Mouse (Mus musculus) E14TG2a.4 (cell line): ENCODE measurements around the gene Tspear.

Experiments used
- H3K27me3 ChIP-seq: 2 replicates; pipeline ENCODE4 v1.6.1; 2014; ENCODE audit warnings: low read length, control low read depth; ENCODE audit not compliant: insufficient read depth
- H3K36me3 ChIP-seq: 2 replicates; pipeline ENCODE4 v1.6.1; 2014; ENCODE audit warnings: low read length, control low read depth; ENCODE audit not compliant: insufficient read depth
- H3K4me1 ChIP-seq: replicated peaks from 2 replicates; pipeline ENCODE4 v1.6.1; 2014; ENCODE audit warnings: low read depth, low read length, control low read depth
- H3K4me3 ChIP-seq: replicated peaks from 2 replicates; pipeline ENCODE4 v1.5.1; 2014; ENCODE audit warnings: mild to moderate bottlenecking, low read length
- H3K9me3 ChIP-seq: 2 replicates; pipeline ENCODE4 v1.6.1; 2014; ENCODE audit warnings: low read length, control low read depth
- CTCF ChIP-seq: conservative IDR thresholded peaks from 2 replicates; pipeline ENCODE4 v1.5.1; 2014; ENCODE audit warnings: low read length
- NANOG ChIP-seq: IDR thresholded peaks from 2 replicates; pipeline ENCODE4 v1.6.1; 2014; ENCODE audit warnings: borderline replicate concordance, low read length, mixed read lengths
- POU5F1 ChIP-seq: IDR thresholded peaks from 2 replicates; pipeline ENCODE4 v1.6.1; 2014; ENCODE audit warnings: low read length, borderline replicate concordance

Tspear gene

DNA sequence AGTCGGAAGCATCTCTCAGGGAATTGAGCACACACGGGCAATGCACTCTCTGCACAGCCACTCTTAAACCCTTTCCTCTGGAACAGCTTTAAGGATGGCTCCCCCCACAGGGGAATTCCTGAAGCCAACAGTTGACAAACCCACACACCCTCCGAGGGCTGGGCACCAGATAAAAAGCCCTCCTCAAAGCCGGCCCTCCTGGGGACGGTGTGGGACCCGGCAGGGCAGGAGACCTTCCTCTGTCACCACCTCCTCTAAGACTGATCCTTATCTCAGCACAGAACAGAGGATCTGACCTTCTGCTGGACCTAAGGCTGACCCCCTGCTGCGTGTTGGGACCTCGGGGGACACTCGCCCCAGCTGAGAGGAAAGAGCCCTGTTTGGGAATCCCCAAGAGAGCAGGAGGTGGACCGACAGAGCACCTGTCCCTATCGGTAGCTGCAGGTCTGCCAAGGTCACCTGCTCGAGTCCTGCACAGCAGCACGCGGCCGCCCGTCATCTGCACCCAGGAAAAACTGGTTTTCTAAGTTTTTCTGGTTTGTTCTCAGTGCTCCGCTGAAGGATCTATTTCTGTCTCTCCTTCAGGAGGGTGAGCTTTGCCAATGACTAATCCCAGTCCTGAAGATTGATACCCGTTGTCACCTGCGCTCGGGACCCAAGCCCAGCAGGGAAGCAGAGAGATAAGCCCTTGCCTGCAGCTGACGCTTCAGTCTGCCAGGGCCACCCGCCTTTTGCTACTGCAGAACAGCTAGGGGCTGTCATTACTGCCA is at the start of gene Tspear:
Tspear (plus strand) TSS at position 675 of the 770 bp plus-strand sequence.
- peaks cover 47% of the 10 kb centered on the region for H3K4me1 ChIP-seq
- peaks cover 41% of the 10 kb centered on the region for H3K27me3 ChIP-seq
- no peaks in the 10 kb centered on the region for H3K9me3 ChIP-seq
- peak within 1 kb of the TSS; percentile 4; the same call in 1 of the 2 replicates for H3K4me3 ChIP-seq
- TF ChIP-seq NANOG (no peak), CTCF (no peak), POU5F1 (no peak)
- H3K36me3 ChIP-seq, result no peaks in the 10 kb centered on the region

DNA sequence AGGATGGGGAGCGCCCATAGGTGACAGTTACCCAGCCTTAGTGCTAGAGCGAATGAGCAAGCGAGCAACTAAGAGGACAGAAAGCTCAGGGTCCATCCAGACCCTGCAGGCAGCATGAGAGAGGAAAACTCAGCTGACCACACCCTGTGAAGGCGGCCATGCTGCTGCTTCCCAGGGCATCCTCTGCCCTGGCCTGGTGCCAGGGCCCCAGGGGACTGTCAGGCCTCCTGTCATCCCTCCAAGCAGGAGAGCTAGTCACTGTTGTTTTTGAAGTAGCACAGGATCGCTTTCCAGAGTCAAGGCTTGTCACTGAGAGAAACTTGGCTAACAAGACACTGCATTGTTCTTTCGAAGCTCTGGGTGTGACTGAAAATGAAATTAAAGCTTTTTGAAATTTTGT is 47.4 kb upstream of the Tspear start:
- TF ChIP-seq NANOG, result no peak
- TF ChIP-seq CTCF, result no peak
- no peak for TF ChIP-seq POU5F1
- Histone ChIP-seq H3K9me3 (no peaks in the 10 kb centered on the region), H3K4me1 (peaks cover 7% of the 10 kb centered on the region), H3K27me3 (no peaks in the 10 kb centered on the region), H3K36me3 (peaks cover 98% of the 10 kb centered on the region), H3K4me3 (no peak overlapping the region)

DNA sequence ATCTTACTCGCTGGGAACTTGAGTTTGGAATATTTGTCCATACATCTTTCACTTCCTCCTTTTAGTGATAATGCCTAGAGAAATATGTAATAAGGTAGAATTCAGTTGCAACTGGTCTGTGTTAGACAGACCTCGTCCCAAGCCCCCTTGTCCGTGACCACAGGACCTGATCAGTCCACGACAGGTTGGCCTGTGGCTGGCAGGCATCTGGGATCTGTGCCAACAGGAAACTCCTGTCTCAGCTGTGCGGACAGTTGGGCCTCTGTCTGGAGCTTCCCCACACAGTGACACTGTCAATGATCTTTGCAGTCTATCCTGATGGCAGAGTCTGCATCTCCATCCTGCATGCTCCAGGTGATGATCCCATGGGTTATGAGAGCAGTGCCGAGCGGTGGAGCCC is 43.2 kb upstream of the Tspear start:
- peaks cover 88% of the 10 kb centered on the region for H3K36me3 ChIP-seq
- TF ChIP-seq NANOG (no peak), POU5F1 (no peak), CTCF (no peak)
- no peak overlapping the region for H3K4me3 ChIP-seq

DNA sequence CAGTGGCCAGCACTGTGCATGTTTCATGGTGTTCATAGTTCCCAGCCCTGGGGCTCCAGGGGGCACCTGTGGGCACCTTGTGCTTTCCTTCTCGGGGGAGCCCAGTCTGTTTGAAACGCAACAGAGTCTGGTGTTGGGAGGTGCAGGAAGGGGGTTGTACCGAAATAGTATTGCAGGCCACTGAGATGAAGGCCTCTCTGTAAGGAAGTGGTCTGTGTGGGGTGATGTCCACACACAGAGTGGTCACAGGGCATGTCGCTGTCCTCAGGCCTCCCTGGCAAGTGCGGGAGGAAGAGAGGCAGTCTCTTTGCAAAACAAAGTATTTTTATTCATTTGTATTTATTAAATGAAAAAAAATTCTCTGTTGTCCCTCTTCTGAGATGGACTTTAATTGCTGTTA is 40.8 kb upstream of the Tspear start:
- Histone ChIP-seq H3K27me3 (peaks cover 17% of the 10 kb centered on the region), H3K9me3 (no peaks in the 10 kb centered on the region)
- TF ChIP-seq POU5F1 (no peak), CTCF (no peak), NANOG (no peak)

More for the DNA sequence above, 43.2 kb upstream of the Tspear start:
- peaks cover 24% of the 10 kb centered on the region for H3K4me1 ChIP-seq
- no peaks in the 10 kb centered on the region for H3K9me3 ChIP-seq
- H3K27me3 ChIP-seq, result no peaks in the 10 kb centered on the region

DNA sequence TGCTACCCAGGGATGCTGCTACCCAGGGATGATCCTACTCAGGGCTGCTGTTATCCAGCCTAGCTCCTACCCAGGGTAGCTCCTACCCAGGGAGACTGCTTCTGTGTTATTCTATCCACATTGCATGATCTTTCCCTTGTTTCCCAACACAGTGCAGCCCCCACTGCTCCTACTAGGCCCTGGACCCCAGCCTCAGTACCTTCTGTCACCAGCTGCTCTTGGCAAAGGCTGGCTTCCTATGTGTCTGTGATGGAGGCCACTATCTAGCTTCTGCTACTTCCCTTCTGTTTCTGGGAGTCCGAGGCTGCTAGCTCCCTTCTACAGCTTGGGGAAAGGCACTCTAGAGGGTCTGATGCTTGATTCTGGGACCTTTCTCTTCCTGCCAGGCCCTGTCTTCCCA is 38.9 kb upstream of the Tspear start:
- TF ChIP-seq CTCF (no peak), NANOG (no peak), POU5F1 (no peak)
- Histone ChIP-seq H3K36me3 (peaks cover 46% of the 10 kb centered on the region), H3K4me1 (peaks cover 56% of the 10 kb centered on the region), H3K27me3 (peaks cover 17% of the 10 kb centered on the region), H3K9me3 (no peaks in the 10 kb centered on the region), H3K4me3 (no peak overlapping the region)

More for the DNA sequence above, 40.8 kb upstream of the Tspear start:
- Histone ChIP-seq H3K36me3 (peaks cover 65% of the 10 kb centered on the region), H3K4me3 (no peak overlapping the region), H3K4me1 (peaks cover 44% of the 10 kb centered on the region)

DNA sequence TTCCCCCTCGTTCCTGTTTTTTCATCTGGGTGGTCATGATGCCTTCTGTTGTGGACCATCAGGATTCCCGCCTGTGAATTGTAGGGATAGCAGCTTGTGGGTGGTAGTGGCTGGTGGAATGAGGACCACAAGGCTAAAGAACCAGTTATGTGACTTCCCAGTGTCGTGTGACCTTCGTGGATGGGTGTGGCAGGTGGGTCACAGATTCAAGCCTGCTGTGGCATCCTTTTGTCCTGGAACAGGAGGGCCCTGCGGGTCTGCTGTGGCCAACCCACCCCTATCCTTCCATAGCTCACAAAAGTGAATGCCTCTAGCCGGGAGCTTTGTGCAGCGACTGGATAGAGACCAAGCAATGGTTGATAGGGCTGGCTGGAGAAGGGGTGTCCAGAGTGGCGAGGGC is 38.5 kb upstream of the Tspear start:
- Histone ChIP-seq H3K27me3 (peaks cover 17% of the 10 kb centered on the region), H3K36me3 (peaks cover 42% of the 10 kb centered on the region), H3K9me3 (no peaks in the 10 kb centered on the region), H3K4me3 (no peak overlapping the region), H3K4me1 (peaks cover 56% of the 10 kb centered on the region)
- no peak for TF ChIP-seq NANOG
- no peak for TF ChIP-seq CTCF
- TF ChIP-seq POU5F1, result no peak

DNA sequence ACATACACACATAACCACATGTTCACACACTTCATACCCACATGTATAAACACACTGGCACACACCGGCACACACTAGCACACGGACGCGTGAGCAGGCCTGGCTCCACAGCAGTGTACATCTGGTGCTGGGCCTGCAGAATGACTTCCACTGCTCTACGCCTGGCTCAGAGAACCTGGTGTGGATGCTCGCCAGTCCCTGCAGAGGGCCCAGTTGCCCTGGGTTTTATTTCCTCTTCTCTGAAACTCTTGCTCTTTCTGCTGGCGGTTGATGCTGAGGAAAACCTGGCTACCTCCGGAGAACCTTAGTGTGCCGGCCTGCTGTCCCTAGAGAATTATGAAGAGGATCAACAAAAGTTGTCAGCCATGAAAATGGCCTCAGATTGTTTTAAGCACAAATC is 34.3 kb upstream of the Tspear start:
- TF ChIP-seq CTCF (no peak), NANOG (no peak), POU5F1 (no peak)
- H3K4me3 ChIP-seq, result no peak overlapping the region
- H3K36me3 ChIP-seq, result peaks cover under 1% of the 10 kb centered on the region; the same call in 1 of the 2 replicates
- H3K9me3 ChIP-seq, result no peaks in the 10 kb centered on the region
- peaks cover 46% of the 10 kb centered on the region for H3K4me1 ChIP-seq
- H3K27me3 ChIP-seq, result peaks cover 22% of the 10 kb centered on the region

DNA sequence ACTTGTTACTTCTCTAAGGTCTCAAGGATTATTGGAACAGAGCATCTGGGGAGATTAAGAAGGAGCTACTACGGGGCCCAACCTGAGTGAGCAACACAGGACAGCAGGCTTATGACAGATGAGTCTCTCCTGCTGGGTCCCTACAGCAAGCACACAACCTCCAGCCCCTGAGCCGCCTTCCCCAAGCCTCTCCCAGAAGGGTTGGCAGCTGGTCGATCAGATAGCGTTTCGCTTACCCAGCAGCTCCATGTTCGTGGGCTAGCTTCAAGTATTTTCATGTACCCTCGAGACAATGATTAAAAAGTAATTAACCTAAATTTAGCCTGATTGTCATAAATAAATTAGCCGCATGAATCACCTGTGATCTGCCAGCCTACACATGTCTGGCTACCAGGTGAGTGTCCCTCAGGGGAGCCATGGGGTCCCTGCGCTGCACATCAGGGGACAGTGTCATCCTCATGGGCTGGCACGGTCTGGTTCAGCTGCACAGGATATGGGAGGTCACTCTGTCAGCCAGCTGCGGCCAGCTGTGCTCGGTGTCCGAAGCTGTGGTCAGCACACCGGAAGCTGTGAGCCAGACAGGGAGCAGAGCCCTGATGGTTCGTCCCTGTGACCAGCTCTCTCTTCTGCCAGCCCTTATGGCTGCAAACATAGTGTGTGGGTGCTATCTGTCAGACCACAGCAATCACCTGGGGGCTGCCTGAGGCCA is 27.9 kb upstream of the Tspear start:
- Histone ChIP-seq H3K27me3 (peaks cover 16% of the 10 kb centered on the region), H3K4me1 (no peaks in the 10 kb centered on the region; the same call in 1 of the 2 replicates), H3K9me3 (peaks cover 6% of the 10 kb centered on the region; the same call in 1 of the 2 replicates), H3K4me3 (no peak overlapping the region), H3K36me3 (no peaks in the 10 kb centered on the region)
- TF ChIP-seq CTCF, result no peak
- TF ChIP-seq NANOG, result no peak
- no peak for TF ChIP-seq POU5F1
